Mouse (Mus musculus) embryonic facial prominence, embryonic 11.5 days (tissue): ENCODE data around the gene Agbl3. TPM values are rescaled to one million over a fixed set of nuclear protein-coding genes. Genes with fewer than 3 reads are reported as not detected.

Experiments
- ATAC-seq: fragments of 200-750 bp; cut with Nextera tagmentation; replicated peaks from 2 replicates; pipeline ENCODE4 v1.8.0; 2017; ENCODE audit warnings: low read depth; ENCODE audit not compliant: insufficient number of reproducible peaks, low FRiP score, low TSS enrichment
- DNase-seq: peaks from one replicate; pipeline ENCODE4 v3.0.0-alpha.2; 2015; ENCODE audit warnings: low spot score
- H3K27ac ChIP-seq: fragments of 300-500 bp; sonication (generic); replicated peaks from 2 replicates; pipeline ENCODE4 v1.5.1; 2014; ENCODE audit warnings: mild to moderate bottlenecking, low read depth, low read length, control low read depth
- H3K27me3 ChIP-seq: fragments of 300-500 bp; sonication (generic); 2 replicates; pipeline ENCODE4 v1.6.1; 2014; ENCODE audit warnings: mild to moderate bottlenecking, low read length, moderate library complexity, mixed read lengths; ENCODE audit not compliant: control insufficient read depth, insufficient read depth
- H3K36me3 ChIP-seq: fragments of 300-500 bp; sonication (generic); replicated peaks from 2 replicates; pipeline ENCODE4 v1.6.1; 2014; ENCODE audit warnings: low read depth, mild to moderate bottlenecking, low read length, moderate library complexity, mixed read lengths; ENCODE audit not compliant: control insufficient read depth, insufficient read depth
- H3K4me1 ChIP-seq: fragments of 300-500 bp; sonication (generic); 2 replicates; pipeline ENCODE4 v1.6.1; 2014; ENCODE audit warnings: low read length, mixed read lengths; ENCODE audit not compliant: control insufficient read depth, insufficient read depth
- H3K4me2 ChIP-seq: fragments of 300-500 bp; sonication (generic); 2 replicates; pipeline ENCODE4 v1.6.1; 2014; ENCODE audit warnings: low read depth, mild to moderate bottlenecking, control low read depth, low read length, moderate library complexity
- H3K4me3 ChIP-seq: fragments of 300-500 bp; sonication (generic); 2 replicates; pipeline ENCODE4 v1.5.1; 2014; ENCODE audit warnings: low read depth, low read length, control low read depth
- H3K9ac ChIP-seq: fragments of 300-500 bp; sonication (generic); replicated peaks from 2 replicates; pipeline ENCODE4 v1.6.1; 2014; ENCODE audit warnings: mild to moderate bottlenecking, control low read depth, low read length
- H3K9me3 ChIP-seq: fragments of 300-500 bp; sonication (generic); replicated peaks from 2 replicates; pipeline ENCODE4 v1.6.1; 2016; ENCODE audit warnings: mild to moderate bottlenecking, low read length, inconsistent platforms, mixed read lengths; ENCODE audit not compliant: control insufficient read depth
- WGBS: fragments of 180-500 bp; shearing (Covaris S2); extraction: QIAGEN DNeasy Blood & Tissue Kit; methylation state at CpG from one replicate; pipeline ENCODE4 v1.1.7; 2014; 5-methylcytosine and 5-hydroxymethylcytosine counted together
- polyA plus RNA-seq: library from polyadenylated mRNA; unstranded; fragments of >200 nt; fragmentation: Nextera tagmentation; extraction: Ambion mirVana; gene quantifications from 2 replicates; pipeline ENCODE4 v1.2.1, GENCODE M21; 2014

Agbl3 gene
- polyA plus RNA-seq, 1 experiment from 2014 or later = 5.2 TPM

GRCm38 (mm10) chr6:34749526-34749925, 30.7 kb upstream of the Agbl3 start:
- no peaks in the 10 kb centered on the region for H3K4me1 ChIP-seq
- H3K9me3 ChIP-seq = no peaks in the 10 kb centered on the region
- H3K27ac ChIP-seq = no peak overlapping the region
- no peaks in the 10 kb centered on the region for H3K27me3 ChIP-seq
- H3K4me3 ChIP-seq = no peak overlapping the region
- peaks cover 2% of the 10 kb centered on the region for H3K36me3 ChIP-seq
- no peak for ATAC-seq
- H3K4me2 ChIP-seq = no peak overlapping the region
- no peak for DNase-seq
- 75% methylated on average over 6 of the region's 6 CpGs for WGBS
- H3K9ac ChIP-seq = no peak overlapping the region

GRCm38 (mm10) chr6:34750487-34751120, 29.6 kb upstream of the Agbl3 start:
- Histone ChIP-seq H3K9me3 (no peaks in the 10 kb centered on the region), H3K36me3 (peaks cover 2% of the 10 kb centered on the region), H3K4me2 (no peak overlapping the region), H3K9ac (no peak overlapping the region), H3K4me1 (no peaks in the 10 kb centered on the region), H3K27me3 (no peaks in the 10 kb centered on the region), H3K27ac (no peak overlapping the region), H3K4me3 (no peak overlapping the region)
- ATAC-seq (no peak), DNase-seq (no peak)
- WGBS = 79% methylated on average over 7 of the region's 7 CpGs

GRCm38 (mm10) chr6:34751625-34752024, 28.6 kb upstream of the Agbl3 start:
- Histone ChIP-seq H3K9me3 (no peaks in the 10 kb centered on the region), H3K4me1 (no peaks in the 10 kb centered on the region), H3K36me3 (no peaks in the 10 kb centered on the region; the same call in 1 of the 2 replicates), H3K9ac (no peak overlapping the region), H3K27ac (no peak overlapping the region), H3K4me3 (no peak overlapping the region), H3K27me3 (no peaks in the 10 kb centered on the region), H3K4me2 (no peak overlapping the region)
- no peak for DNase-seq
- no peak for ATAC-seq

DNA sequence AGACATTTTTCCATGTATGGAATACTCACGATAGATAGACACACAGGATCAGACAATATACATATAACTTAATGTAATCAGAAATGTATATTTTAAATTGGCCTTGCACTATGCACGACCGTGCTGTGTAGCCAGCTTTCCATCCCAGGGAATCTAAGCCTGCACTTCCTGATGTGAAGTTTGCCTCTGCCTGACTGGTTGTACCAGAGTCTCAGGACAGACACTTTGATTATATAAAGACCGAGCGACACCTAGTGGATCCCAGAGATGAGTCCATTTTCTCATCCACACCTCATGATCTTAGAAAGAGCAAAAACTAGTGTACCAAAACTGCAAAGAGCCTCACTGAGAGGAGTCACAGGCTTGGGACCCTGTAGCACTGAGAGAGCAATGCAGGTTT, 25.8 kb upstream of the Agbl3 start:
- Histone ChIP-seq H3K4me3 (no peak overlapping the region), H3K4me2 (no peak overlapping the region), H3K9me3 (no peaks in the 10 kb centered on the region), H3K27ac (no peak overlapping the region), H3K36me3 (no peaks in the 10 kb centered on the region; the same call in none of the 2 replicates), H3K27me3 (no peaks in the 10 kb centered on the region), H3K9ac (no peak overlapping the region), H3K4me1 (no peaks in the 10 kb centered on the region)
- DNase-seq (peak; percentile 83), ATAC-seq (peak; percentile 79; the same call in 1 of the 2 replicates)
- WGBS = 31% methylated on average over 5 of the region's 5 CpGs

GRCm38 (mm10) chr6:34758340-34758739, 21.9 kb upstream of the Agbl3 start:
- WGBS = 83% methylated on average over 2 of the region's 2 CpGs
- Histone ChIP-seq H3K4me1 (no peaks in the 10 kb centered on the region), H3K36me3 (no peaks in the 10 kb centered on the region; the same call in none of the 2 replicates), H3K4me2 (no peak overlapping the region), H3K9me3 (no peaks in the 10 kb centered on the region), H3K27me3 (no peaks in the 10 kb centered on the region), H3K4me3 (no peak overlapping the region), H3K27ac (no peak overlapping the region), H3K9ac (no peak overlapping the region)
- no peak for DNase-seq
- ATAC-seq = no peak

- H3K9ac ChIP-seq = no peak overlapping the region
- DNase-seq (peak; percentile 82), ATAC-seq (no peak)
- WGBS = 47% methylated on average over 4 of the region's 4 CpGs
- no peak overlapping the region for H3K4me3 ChIP-seq
- no peaks in the 10 kb centered on the region for H3K9me3 ChIP-seq
- H3K27ac ChIP-seq = no peak overlapping the region
- H3K27me3 ChIP-seq = no peaks in the 10 kb centered on the region
- H3K36me3 ChIP-seq = no peaks in the 10 kb centered on the region; the same call in none of the 2 replicates
- H3K4me2 ChIP-seq = no peak overlapping the region
- H3K4me1 ChIP-seq = no peaks in the 10 kb centered on the region
Measured at GRCm38 (mm10) chr6:34760023-34760422, 20.2 kb upstream of the Agbl3 start.

GRCm38 (mm10) chr6:34765721-34766120, 14.5 kb upstream of the Agbl3 start:
- Histone ChIP-seq H3K27me3 (no peaks in the 10 kb centered on the region), H3K4me1 (no peaks in the 10 kb centered on the region), H3K9me3 (no peaks in the 10 kb centered on the region), H3K27ac (no peak overlapping the region), H3K4me3 (no peak overlapping the region), H3K9ac (no peak overlapping the region), H3K4me2 (no peak overlapping the region), H3K36me3 (no peaks in the 10 kb centered on the region; the same call in 1 of the 2 replicates)
- DNase-seq (no peak), ATAC-seq (no peak)
- 88% methylated on average over 5 of the region's 5 CpGs for WGBS

DNA sequence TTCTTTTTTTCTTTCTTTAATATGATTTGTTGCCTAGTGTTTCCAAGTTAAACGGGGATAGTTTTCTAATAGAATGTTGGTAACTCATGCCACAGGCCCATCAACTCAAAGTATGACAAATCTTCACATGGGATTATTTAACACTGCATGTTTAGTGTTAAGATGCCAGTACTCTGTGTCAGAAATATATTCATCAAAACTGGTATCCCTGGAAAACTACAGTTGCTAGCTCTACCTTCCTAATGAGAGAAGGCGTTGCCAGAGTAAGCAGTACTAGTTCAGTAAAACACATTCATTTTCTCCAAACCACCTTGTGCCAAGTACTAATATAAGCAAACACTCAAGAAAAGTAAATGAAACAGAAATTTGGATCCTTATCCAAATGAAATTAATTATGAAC, 10.2 kb upstream of the Agbl3 start:
- H3K4me3 ChIP-seq = no peak overlapping the region
- no peak overlapping the region for H3K9ac ChIP-seq
- no peaks in the 10 kb centered on the region for H3K9me3 ChIP-seq
- H3K27ac ChIP-seq = no peak overlapping the region
- H3K4me1 ChIP-seq = no peaks in the 10 kb centered on the region
- no peaks in the 10 kb centered on the region; the same call in none of the 2 replicates for H3K36me3 ChIP-seq
- H3K27me3 ChIP-seq = no peaks in the 10 kb centered on the region
- no peak for ATAC-seq
- DNase-seq = no peak
- WGBS = 93% methylated on average over 2 of the region's 2 CpGs
- no peak overlapping the region for H3K4me2 ChIP-seq
